In the genomic region with DNA sequence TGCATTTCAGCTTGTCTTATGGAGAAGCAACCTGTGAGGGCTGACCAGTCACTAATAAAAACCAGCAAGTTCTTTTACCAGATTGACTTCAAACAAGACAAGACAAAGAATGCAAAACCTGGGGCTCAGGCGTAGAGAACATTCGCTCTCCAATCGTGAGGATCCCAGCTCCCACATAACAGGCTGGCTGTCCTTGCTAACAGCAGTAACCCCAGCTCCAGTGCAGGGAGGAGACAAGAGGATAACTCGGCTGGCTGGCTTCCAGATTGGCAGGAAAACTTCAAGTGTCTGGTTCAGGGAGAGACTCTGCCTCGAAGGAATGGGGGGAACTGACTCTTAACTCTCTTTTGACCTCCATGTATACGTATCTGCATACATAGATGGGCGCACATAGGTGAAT, we compare ENCODE assay signal across 13 mouse cellular contexts.
DNase-seq lines count a peak whose midpoint lies in the region; ATAC-seq and TF ChIP-seq lines count a peak whose summit lies in the region.
"Had no signal": no experiment of that assay in that cellular context is flagged by ENCODE, and none has a peak within 500 bp of the region (broad histone marks: within the 10 kb centered on the region; RNA-seq: fewer than 3 reads in every experiment).

No protein-coding gene starts in this region.

- H3K4me3 ChIP-seq in heart, adult 2 months = no peak overlapping the region
- H3K4me3 ChIP-seq in lung, embryonic 14.5 days (ENCODE audit: low read depth, low read length) = no peak overlapping the region
- H3K4me3 ChIP-seq in embryonic facial prominence, embryonic 10.5 days = no peak overlapping the region
- no peak overlapping the region for H3K4me3 ChIP-seq in stomach, embryonic 16.5 days (replicated peaks; ENCODE audit: low read length)
- H3K4me3 ChIP-seq in midbrain, embryonic 13.5 days (replicated peaks) = no peak overlapping the region
- H3K4me3 ChIP-seq: neural tube, embryonic 13.5 days had no signal

- WGBS in heart, adult 2 months = 77% methylated on average over 7 of the region's 7 CpGs
- 81% methylated on average over 7 of the region's 7 CpGs for WGBS in lung, embryonic 14.5 days
- 90% methylated on average over 7 of the region's 7 CpGs for whole genome bisulfite sequencing in embryonic facial prominence, embryonic 10.5 days
- 85% methylated on average over 7 of the region's 7 CpGs for WGBS in stomach, embryonic 16.5 days
- 86% methylated on average over 7 of the region's 7 CpGs for WGBS in midbrain, embryonic 13.5 days

- no peak for TF ChIP-seq POLR2A in heart, adult 2 months (IDR thresholded peaks at IDR 0.05; ENCODE audit: insufficient read depth, low read depth, low read length)

- TF ChIP-seq EP300 in heart, adult 2 months (IDR thresholded peaks at IDR 0.05; ENCODE audit: insufficient read depth, low read depth, low read length) = no peak

- intact Hi-C loops in heart, adult 2 months (cut with DNase I) = loop anchor here (1.0 to 5.0 kb wide), 3 partner anchors 37 to 87 kb away; no protein-coding TSS in a partner anchor

- no peak overlapping the region for H3K4me2 ChIP-seq in lung, embryonic 14.5 days
- H3K4me2 ChIP-seq in stomach, embryonic 16.5 days (ENCODE audit: low read depth, low read length) = no peak overlapping the region
- no peak overlapping the region for H3K4me2 ChIP-seq in midbrain, embryonic 13.5 days (replicated peaks)
- H3K4me2 ChIP-seq: neural tube, embryonic 13.5 days had no signal

- no peak for ATAC-seq in lung, embryonic 14.5 days (ENCODE audit: insufficient read depth)
- ATAC-seq in stomach, embryonic 16.5 days (ENCODE audit: insufficient read depth, low FRiP score) = no peak
- ATAC-seq in midbrain, embryonic 13.5 days = no peak

- TF ChIP-seq CTCF in heart, adult 2 months (IDR thresholded peaks at IDR 0.05) = no peak
- no peak for TF ChIP-seq CTCF in lung, embryonic 14.5 days (IDR thresholded peaks at IDR 0.05; ENCODE audit: low read depth)

- H3K27ac ChIP-seq in heart, adult 2 months = peak overlapping the region; percentile 1; the same call in 1 of the 2 replicates
- no peak overlapping the region for H3K27ac ChIP-seq in lung, embryonic 14.5 days (ENCODE audit: low read depth)
- H3K27ac ChIP-seq in embryonic facial prominence, embryonic 10.5 days (replicated peaks) = peak overlapping the region; percentile 35; the same call in 1 of the 2 replicates
- peak overlapping the region; percentile 97 for H3K27ac ChIP-seq in stomach, embryonic 16.5 days (ENCODE audit: low read length)
- no peak overlapping the region for H3K27ac ChIP-seq in midbrain, embryonic 13.5 days
- H3K27ac ChIP-seq: macrophage; neural tube, embryonic 13.5 days had no signal

- DNase-seq in heart, adult 2 months = no peak
- DNase-seq in heart, adult 8-10 months (ENCODE audit: low spot score) = no peak
- peak; percentile 42 for DNase-seq in lung, embryonic 14.5 days
- no peak for DNase-seq in lung, postnatal 25 days (ENCODE audit: low spot score)
- no peak for DNase-seq in embryonic facial prominence, embryonic 10.5 days (ENCODE audit: low spot score)
- DNase-seq in spleen, adult 18-20 months = no peak
- DNase-seq: cerebellum, adult 9-11 months; gastrocnemius, postnatal 36 days had no signal

- H3K36me3 ChIP-seq in heart, adult 2 months (ENCODE audit: control insufficient read depth, insufficient read depth, low read length) = no peaks in the 10 kb centered on the region
- no peaks in the 10 kb centered on the region for H3K36me3 ChIP-seq in lung, embryonic 14.5 days (ENCODE audit: insufficient read depth)
- no peaks in the 10 kb centered on the region for H3K36me3 ChIP-seq in embryonic facial prominence, embryonic 10.5 days (replicated peaks)
- no peaks in the 10 kb centered on the region for H3K36me3 ChIP-seq in stomach, embryonic 16.5 days (ENCODE audit: control insufficient read depth, insufficient read depth, low read length)
- H3K36me3 ChIP-seq in midbrain, embryonic 13.5 days = no peaks in the 10 kb centered on the region
- H3K36me3 ChIP-seq: G1E; neural tube, embryonic 13.5 days had no signal

- H3K4me1 ChIP-seq in heart, adult 2 months (ENCODE audit: control insufficient read depth, insufficient read depth, low read length) = peaks cover 5% of the 10 kb centered on the region
- peaks cover 3% of the 10 kb centered on the region; the same call in 1 of the 2 replicates for H3K4me1 ChIP-seq in lung, embryonic 14.5 days (ENCODE audit: insufficient read depth)
- peaks cover 17% of the 10 kb centered on the region for H3K4me1 ChIP-seq in embryonic facial prominence, embryonic 10.5 days
- H3K4me1 ChIP-seq in stomach, embryonic 16.5 days (ENCODE audit: control insufficient read depth, insufficient read depth, low read length) = peaks cover 11% of the 10 kb centered on the region; the same call in 1 of the 2 replicates
- no peaks in the 10 kb centered on the region for H3K4me1 ChIP-seq in midbrain, embryonic 13.5 days (replicated peaks)
- H3K4me1 ChIP-seq: neural tube, embryonic 13.5 days had no signal

- H3K9me3 ChIP-seq in lung, embryonic 14.5 days (ENCODE audit: low read depth, low read length) = no peaks in the 10 kb centered on the region
- no peaks in the 10 kb centered on the region for H3K9me3 ChIP-seq in embryonic facial prominence, embryonic 10.5 days
- 0 out of 2 replicates have a peak, but pooled peaks cover 7% of the 10 kb centered on the region for H3K9me3 ChIP-seq in stomach, embryonic 16.5 days (replicated peaks; ENCODE audit: control insufficient read depth, low read length)
- no peaks in the 10 kb centered on the region for H3K9me3 ChIP-seq in midbrain, embryonic 13.5 days
- H3K9me3 ChIP-seq: G1E; neural tube, embryonic 13.5 days had no signal

- H3K9ac ChIP-seq in heart, adult 2 months (ENCODE audit: low read depth, low read length) = no peak overlapping the region
- no peak overlapping the region for H3K9ac ChIP-seq in lung, embryonic 14.5 days
- no peak overlapping the region for H3K9ac ChIP-seq in stomach, embryonic 16.5 days (ENCODE audit: low read length)
- no peak overlapping the region for H3K9ac ChIP-seq in midbrain, embryonic 13.5 days (replicated peaks)
- H3K9ac ChIP-seq: neural tube, embryonic 13.5 days had no signal

- no peaks in the 10 kb centered on the region for H3K79me2 ChIP-seq in heart, adult 2 months (replicated peaks; ENCODE audit: control insufficient read depth, insufficient read depth, low read length)

- no peaks in the 10 kb centered on the region for H3K27me3 ChIP-seq in heart, adult 2 months (ENCODE audit: control insufficient read depth, insufficient read depth, low read length)
- H3K27me3 ChIP-seq in lung, embryonic 14.5 days (ENCODE audit: insufficient read depth, low read length) = no peaks in the 10 kb centered on the region
- no peaks in the 10 kb centered on the region for H3K27me3 ChIP-seq in embryonic facial prominence, embryonic 10.5 days (replicated peaks; ENCODE audit: low read depth, poor library complexity, severe bottlenecking)
- H3K27me3 ChIP-seq in stomach, embryonic 16.5 days (ENCODE audit: control insufficient read depth, insufficient read depth, low read length) = no peaks in the 10 kb centered on the region
- H3K27me3 ChIP-seq in midbrain, embryonic 13.5 days = no peaks in the 10 kb centered on the region
- H3K27me3 ChIP-seq: neural tube, embryonic 13.5 days had no signal

Comparison
In these comparisons a context has a peak if more than half of its experiments do, and no peak if none do; other contexts are left out.
1. H3K27ac ChIP-seq: peak in heart, adult 2 months (single experiment), embryonic facial prominence, embryonic 10.5 days (single experiment) and stomach, embryonic 16.5 days (single experiment); none in lung, embryonic 14.5 days (single experiment) and midbrain, embryonic 13.5 days (single experiment).